Mouse (Mus musculus) embryo, embryonic 11.5 days (tissue): ENCODE results near the gene Prkn.

ENCODE experiments used
- DNase-seq: peaks from one replicate; pipeline ENCODE4 v3.0.0-alpha.2; 2012; ENCODE audit warnings: low read depth, low spot score

Gene Prkn

DNA sequence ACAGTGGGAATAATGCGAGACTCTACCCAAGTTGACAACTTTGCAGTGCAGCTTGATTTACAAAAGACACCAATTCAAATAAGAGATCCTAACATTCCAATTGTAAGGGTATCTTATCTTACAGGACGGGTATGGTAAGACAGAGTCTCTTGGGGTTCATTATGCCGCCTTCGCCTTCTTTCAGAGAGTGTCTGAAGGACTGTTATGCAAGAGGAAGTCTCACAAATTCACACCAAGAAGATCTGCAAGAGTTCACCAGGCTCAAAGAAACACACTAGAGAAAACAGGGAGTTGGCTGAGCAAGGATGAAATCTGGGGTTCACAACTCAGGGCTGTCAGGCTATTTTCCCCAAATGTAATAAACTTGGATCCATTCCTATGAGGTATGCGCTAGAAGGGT, 1242.0 kb downstream of the Prkn start:
- DNase-seq: no peak

DNA sequence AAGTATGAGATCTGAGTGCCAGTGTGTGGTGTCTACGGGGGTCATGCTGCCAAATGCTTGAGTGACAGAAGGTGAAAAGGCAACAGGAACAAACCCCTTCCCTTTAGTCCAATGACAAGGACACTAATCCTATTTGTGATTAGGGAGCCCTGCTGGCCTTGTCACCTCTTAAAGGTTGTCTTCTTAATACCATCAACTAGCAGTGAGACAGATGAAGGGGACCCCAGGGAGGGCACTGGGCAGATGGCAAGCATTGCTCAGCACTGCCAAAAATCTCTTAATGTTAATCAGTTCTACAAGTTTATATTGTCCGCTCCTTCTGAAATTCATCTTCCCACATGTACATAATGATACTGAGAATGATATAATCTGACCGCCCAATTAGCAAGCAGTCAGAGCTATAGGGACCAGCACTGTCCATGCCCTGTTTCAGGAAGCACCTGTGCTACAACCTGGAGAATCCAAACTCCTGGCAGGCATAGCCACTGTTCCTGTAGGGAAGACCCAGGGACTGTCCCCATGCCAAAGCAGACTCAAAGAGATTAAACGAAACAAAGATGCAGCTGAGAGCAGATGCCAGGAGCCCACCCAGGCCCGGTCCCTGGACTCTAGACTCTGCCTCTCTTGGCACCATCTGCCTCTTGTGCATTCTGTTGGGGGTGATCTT, 1250.2 kb downstream of the Prkn start:
- no peak for DNase-seq

DNA sequence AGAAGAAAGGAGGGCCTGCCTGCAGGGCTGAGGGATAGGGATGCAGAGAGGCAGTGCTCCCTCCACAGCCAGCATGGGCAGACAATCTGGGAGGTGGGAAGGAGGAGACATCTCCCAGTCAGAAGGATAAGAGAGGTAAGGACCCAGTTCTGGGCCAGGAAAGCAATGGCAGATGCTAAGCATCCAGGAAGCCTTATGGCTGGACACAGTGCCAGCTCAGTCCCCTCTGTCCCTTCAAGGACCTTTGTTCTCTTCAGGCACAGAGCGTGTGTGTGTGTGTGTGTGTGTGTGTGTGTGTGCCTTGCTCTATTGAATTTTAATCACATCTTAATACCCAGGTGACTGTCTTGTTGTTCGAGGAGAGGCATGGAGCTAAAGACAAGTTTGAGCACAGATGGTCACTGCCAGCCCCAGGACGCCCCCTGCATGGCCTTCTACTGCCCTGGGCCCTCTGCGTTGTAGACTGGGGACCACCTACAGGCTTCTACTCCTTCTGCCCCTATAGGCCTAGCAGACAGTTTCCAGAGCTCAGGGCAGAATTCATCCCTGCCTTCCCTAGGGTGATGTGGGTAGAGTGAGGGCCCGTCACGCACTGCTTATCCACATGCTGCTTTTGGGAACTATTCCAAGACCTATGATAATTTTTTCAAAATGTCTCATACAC, 1252.8 kb downstream of the Prkn start:
- no peak for DNase-seq

DNA sequence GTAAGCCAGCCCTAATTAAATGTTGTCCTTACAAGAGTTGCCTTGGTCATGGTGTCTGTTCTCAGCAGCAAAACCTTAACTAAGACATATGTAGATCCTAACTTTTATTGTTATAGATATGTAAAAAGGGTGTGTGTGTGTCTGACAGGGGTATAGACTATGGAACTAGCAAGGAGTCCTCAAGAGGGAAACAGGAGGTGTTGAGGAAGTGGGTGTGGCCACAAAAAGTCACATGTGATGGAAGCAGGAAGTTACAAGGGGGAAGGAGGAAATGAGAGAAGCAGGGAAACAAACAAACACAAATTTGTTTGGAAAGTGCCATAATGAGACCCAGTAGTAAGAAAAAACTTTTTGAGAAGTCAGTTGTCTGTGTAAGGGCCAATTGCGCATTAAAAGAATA, 1253.8 kb downstream of the Prkn start:
- no peak for DNase-seq

DNA sequence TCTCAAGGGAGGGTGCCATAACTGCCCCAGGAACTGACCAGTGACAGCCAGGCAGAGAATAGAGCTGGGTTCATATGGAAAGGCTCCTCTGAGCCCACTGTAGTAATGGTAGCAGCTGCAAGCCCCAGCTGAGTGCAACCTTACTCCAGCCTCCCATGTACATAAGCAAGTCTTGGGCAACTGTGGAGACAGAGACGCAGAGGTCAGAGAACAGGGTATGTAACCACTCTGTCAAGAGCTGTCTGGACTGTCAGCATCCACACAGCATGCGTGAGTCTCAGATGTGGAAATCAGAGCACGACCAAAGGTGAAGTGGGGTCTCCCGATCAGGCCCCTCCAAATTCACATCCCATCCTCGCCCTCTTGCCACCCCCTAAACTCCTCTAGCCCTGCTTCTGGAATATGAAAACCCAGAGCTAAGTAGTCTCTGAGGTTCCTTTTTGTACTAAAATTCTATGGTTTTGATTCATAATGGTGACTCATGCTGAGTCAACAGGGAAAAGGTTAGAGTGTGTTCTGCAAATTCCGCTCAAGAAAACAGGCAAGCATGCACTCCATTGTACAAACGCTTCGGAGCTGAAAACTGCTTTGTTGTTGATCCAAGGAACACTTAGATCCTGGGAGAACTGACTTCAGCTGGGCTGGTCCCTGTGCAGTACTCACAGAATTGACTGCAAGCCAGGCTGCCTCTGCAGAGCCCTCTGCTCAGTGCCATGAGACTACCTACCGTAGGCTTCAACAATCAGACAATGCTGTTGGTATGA, 1254.8 kb downstream of the Prkn start:
- DNase-seq: no peak

DNA sequence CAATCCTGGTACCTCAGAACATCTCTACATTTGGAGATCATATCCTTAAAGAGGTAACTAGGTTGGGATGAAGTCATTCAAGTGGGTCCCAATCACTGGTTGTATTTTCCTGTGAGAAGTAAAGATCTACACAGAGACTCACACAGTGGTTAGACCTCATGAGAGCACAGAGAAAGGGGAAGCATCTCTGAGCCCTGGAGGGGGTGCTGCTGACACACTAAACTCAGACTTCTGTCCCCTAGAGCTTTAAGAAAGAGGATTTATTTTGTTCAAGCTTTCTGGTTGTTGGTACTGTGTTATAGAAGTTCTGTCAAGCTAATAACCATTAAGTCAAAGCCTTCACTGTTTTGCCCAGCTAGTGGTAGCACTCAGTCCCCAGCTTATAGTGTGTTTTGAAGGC, 1259.2 kb downstream of the Prkn start:
- no peak for DNase-seq

DNA sequence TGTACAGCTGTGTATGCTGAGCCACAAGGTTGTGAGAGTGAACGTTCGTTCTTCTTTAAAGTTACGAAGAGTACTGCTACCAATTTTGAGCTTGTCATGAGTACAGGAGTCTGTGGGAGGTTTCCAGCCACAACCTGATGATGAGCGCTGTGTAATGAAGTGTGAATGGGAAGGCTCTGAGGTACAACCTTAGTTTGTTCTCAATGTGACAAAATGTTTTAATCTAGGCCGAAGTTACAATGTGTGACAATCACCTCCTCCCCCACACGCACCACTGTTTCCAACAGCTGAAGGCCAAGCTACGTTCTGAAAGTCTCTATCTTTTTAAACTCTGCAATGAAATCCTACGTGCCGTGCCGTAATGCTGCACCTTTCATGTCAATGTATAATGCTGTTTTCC, 1262.1 kb downstream of the Prkn start:
- DNase-seq: no peak

DNA sequence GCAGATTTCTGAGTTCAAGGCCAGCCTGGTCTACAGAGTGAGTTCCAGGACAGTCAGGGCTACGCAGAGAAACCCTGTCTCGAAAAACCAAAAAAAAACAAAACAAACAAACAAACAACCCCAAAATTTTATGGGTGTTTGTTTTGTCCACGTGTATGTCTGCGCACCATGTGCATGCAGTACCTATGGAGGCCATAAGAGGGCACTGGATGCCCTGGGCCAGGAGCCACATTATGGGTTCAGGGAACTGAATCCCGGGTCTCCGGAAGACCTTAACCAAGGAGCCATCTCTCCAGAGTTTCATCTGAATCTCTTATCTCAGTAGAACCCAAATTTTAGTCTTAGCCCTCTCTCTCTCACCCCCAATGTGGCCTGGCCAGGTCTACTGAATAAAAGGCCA, 1263.6 kb downstream of the Prkn start:
- no peak for DNase-seq

DNA sequence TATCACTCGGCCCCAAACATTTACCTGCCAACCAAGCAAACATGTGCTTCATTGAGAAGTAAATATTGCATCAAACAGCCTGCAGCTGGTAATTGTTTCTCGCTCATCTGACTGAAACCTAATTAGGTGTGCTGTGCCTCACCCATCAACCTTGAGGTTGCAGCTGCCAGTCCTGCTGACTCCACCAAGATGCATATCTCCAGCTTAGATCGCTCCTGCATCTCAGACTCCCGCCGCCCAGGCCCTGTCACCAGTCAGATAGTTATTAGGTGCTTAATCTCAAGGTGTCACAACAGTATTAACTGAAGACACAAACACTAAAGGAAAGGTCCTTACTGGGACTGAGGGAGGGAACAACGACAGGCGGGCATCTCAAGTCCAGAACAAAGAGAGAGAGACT, 1264.1 kb downstream of the Prkn start:
- DNase-seq: no peak

DNA sequence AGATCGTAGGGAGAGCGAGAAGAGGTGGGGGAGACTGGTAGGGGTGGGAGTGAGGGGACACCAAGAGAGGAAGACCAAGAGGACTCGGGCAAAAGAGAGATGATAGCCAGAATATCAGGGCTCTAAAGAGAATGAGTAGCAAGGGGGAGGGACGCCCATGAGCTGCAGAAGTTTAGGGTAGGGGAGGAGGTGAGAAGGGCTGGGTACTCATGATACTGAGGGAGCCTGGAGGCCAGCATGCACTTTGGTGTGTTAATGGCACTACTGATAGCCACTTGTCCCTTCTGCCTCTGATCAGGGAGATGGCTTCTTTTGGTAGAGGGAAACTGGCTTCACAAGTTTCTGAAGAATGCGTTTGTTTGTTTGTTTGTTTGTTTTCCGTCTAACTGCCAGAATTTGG, 1264.5 kb downstream of the Prkn start:
- no peak for DNase-seq

DNA sequence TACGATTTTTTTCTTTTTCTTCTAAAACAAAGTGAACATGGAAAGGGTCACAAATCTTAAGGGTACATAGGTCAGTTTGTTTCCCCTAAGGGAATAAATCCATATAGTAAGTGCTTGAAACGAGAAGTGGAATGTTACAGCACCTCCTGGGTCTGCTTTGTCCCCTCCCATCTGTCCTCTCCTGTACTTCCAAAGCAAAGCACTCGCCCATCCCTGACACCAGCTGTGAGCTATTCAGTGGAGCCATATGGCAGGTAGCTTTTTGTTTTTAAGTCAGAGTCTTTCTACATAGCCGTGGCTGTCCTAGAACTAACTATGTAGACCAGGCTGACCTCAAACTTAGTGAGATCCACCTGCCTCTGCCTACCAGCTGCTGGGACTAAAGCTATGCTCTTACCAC, 1266.1 kb downstream of the Prkn start:
- no peak for DNase-seq
